Mouse (Mus musculus) liver, embryonic 14.5 days (tissue): ENCODE results near the gene Coro1c. TPM values are rescaled to one million over a fixed set of nuclear protein-coding genes. Genes with fewer than 3 reads are reported as not detected.

Experiments used
- ATAC-seq: fragments of 200-750 bp; cut with Nextera tagmentation; 2 replicates; pipeline ENCODE4 v1.8.0; 2017; ENCODE audit warnings: moderate number of reproducible peaks, mild to moderate bottlenecking, moderate library complexity; ENCODE audit not compliant: insufficient read depth
- DNase-seq, 3 experiments: peaks; one replicate each; pipeline ENCODE4 v3.0.0-alpha.2; 2012 to 2013; ENCODE audit warnings: low read depth in 3 of 3, low spot score in 3 of 3
- H3K27ac ChIP-seq: fragments of 300-500 bp; sonication (generic); 2 replicates; pipeline ENCODE4 v1.5.1; 2014; ENCODE audit warnings: moderate library complexity, mild to moderate bottlenecking, control low read depth, inconsistent platforms
- H3K27me3 ChIP-seq: fragments of 300-500 bp; sonication (generic); 2 replicates; pipeline ENCODE4 v1.6.1; 2014; ENCODE audit warnings: mild to moderate bottlenecking, low read length, moderate library complexity; ENCODE audit not compliant: control insufficient read depth, insufficient read depth
- H3K36me3 ChIP-seq: fragments of 300-500 bp; sonication (generic); replicated peaks from 2 replicates; pipeline ENCODE4 v1.6.1; 2014; ENCODE audit warnings: low read depth; ENCODE audit not compliant: control insufficient read depth, insufficient read depth
- H3K4me1 ChIP-seq, 2 experiments: fragments of 200-500 bp in 1 of 2; fragments of 300-500 bp in 1 of 2; sonication (generic) in 1 of 2; replicated peaks; 2 replicates each; pipeline ENCODE4 v1.6.1; 2012 to 2014; ENCODE audit warnings: antibody characterized with exemption in 1 of 2, inconsistent platforms in 1 of 2, low read length in 1 of 2; ENCODE audit not compliant: control insufficient read depth in 2 of 2, insufficient read depth in 2 of 2
- H3K4me2 ChIP-seq: fragments of 300-500 bp; sonication (generic); 2 replicates; pipeline ENCODE4 v1.6.1; 2014; ENCODE audit warnings: low read depth, mild to moderate bottlenecking, control low read depth, moderate library complexity
- H3K4me3 ChIP-seq, 2 experiments: fragments of 200-500 bp in 1 of 2; fragments of 300-500 bp in 1 of 2; sonication (generic) in 1 of 2; 2 replicates each; pipeline ENCODE4 v1.5.1; 2012 to 2014; ENCODE audit warnings: low read depth in 2 of 2, low read length in 2 of 2, mild to moderate bottlenecking in 2 of 2, control low read depth in 1 of 2, inconsistent platforms in 1 of 2, moderate library complexity in 1 of 2; ENCODE audit not compliant: insufficient read depth in 1 of 2
- H3K9ac ChIP-seq: fragments of 300-500 bp; sonication (generic); replicated peaks from 2 replicates; pipeline ENCODE4 v1.6.1; 2014; ENCODE audit warnings: mild to moderate bottlenecking, control low read depth, moderate library complexity
- H3K9me3 ChIP-seq: fragments of 300-500 bp; sonication (generic); 2 replicates; pipeline ENCODE4 v1.6.1; 2016; ENCODE audit warnings: low read length, mixed read lengths; ENCODE audit not compliant: control insufficient read depth
- CTCF ChIP-seq: IDR thresholded peaks from 2 replicates; pipeline ENCODE4 v1.5.1; 2016; ENCODE audit warnings: antibody characterized with exemption, low read depth, control low read depth
- EP300 ChIP-seq: IDR thresholded peaks from 2 replicates; pipeline ENCODE4 v1.6.1; 2016; ENCODE audit warnings: antibody characterized with exemption, low read depth
- WGBS: fragments of 180-500 bp; shearing (Covaris S2); extraction: QIAGEN DNeasy Blood & Tissue Kit; methylation state at CpG from one replicate; pipeline ENCODE4 v1.1.7; 2014; ENCODE audit not compliant: insufficient replicate concordance; 5-methylcytosine and 5-hydroxymethylcytosine counted together
- polyA plus RNA-seq, 2 experiments: library from polyadenylated mRNA; depleted of rRNA in 1 of 2; stranded (reverse) in 1 of 2; unstranded in 1 of 2; fragments of >200 nt; fragmentation: Nextera tagmentation in 1 of 2; extraction: Ambion mirVana in 1 of 2; gene quantifications; 2 replicates each; pipeline versions ENCODE4 v1.2.1 to v1.2.3; 2012 to 2014

Coro1c gene
- polyA plus RNA-seq, 2 experiments: 26.2 to 35.6 TPM

- Histone ChIP-seq H3K4me3 (no peak overlapping the region), H3K4me2 (no peak overlapping the region), H3K9me3 (no peaks in the 10 kb centered on the region), H3K27ac (no peak overlapping the region), H3K9ac (no peak overlapping the region), H3K27me3 (no peaks in the 10 kb centered on the region), H3K36me3 (no peaks in the 10 kb centered on the region), H3K4me1 (no peaks in the 10 kb centered on the region; a peak in 1 of 4 replicates)
- ATAC-seq (no peak), DNase-seq (no peak)
- WGBS: 72% methylated on average over 7 of the region's 7 CpGs
- TF ChIP-seq EP300 (no peak), CTCF (no peak)
These were observed 16.6 kb downstream of the Coro1c start for GRCm38 (mm10) chr5:113892005-113892404.

DNA sequence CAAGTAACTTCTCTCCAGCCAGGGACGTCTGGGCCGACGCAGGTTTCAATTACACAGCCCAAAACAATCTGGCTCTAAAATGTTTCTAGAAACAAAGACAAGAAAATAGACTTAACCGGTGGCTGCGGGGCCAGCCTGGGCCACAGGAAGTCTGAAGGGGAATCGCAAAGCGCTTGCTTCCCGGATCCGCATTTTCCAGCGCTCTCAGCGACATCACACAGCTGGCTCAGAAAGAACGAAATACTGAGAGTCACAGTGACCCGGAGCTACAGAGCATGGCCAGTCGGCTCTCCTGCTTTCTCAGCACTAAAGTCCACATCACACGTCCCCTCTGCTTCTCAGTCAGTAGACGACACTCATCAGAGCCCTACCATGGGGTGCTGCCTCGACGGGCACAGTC lies 17.7 kb downstream of the Coro1c start:
- Histone ChIP-seq H3K36me3 (no peaks in the 10 kb centered on the region), H3K4me3 (no peak overlapping the region), H3K27ac (no peak overlapping the region), H3K9me3 (no peaks in the 10 kb centered on the region), H3K4me1 (peaks cover 0 to 3% of the 10 kb centered on the region in 2 experiments; a peak in 2 of 4 replicates), H3K27me3 (no peaks in the 10 kb centered on the region), H3K9ac (no peak overlapping the region), H3K4me2 (no peak overlapping the region)
- ATAC-seq: no peak
- no peak for TF ChIP-seq EP300
- TF ChIP-seq CTCF: no peak
- WGBS: 77% methylated on average over 18 of the region's 18 CpGs
- no peak for DNase-seq

DNA sequence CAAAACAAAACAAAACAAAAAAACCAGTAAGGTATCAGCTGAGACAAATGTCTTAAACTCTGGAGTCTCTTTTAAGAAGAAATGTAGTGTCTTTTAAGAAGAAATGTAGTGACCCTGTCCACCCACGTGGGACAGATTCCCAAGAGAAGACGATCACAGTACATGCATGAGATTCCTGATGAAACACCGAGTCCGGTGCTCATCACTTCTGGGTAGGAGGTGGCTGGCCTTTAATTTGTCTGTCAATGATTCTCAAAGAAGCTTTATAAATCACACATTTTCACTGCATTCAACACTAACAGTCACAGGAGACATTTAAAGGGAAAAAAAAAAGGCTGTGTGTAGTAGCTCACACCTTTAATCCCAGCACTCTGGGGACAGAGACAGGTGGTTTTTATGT lies 18.6 kb downstream of the Coro1c start:
- Histone ChIP-seq H3K36me3 (no peaks in the 10 kb centered on the region), H3K27me3 (no peaks in the 10 kb centered on the region), H3K9ac (no peak overlapping the region), H3K9me3 (no peaks in the 10 kb centered on the region), H3K4me2 (no peak overlapping the region), H3K4me1 (peaks cover 0 to 6% of the 10 kb centered on the region in 2 experiments; a peak in 2 of 4 replicates), H3K4me3 (no peak overlapping the region), H3K27ac (no peak overlapping the region)
- ATAC-seq: no peak
- DNase-seq: no peak
- TF ChIP-seq CTCF (no peak), EP300 (no peak)
- WGBS: 72% methylated on average over 4 of the region's 4 CpGs

GRCm38 (mm10) chr5:113889181-113889906 lies 19.2 kb downstream of the Coro1c start:
- ATAC-seq: no peak
- Histone ChIP-seq H3K9me3 (no peaks in the 10 kb centered on the region), H3K4me3 (no peak overlapping the region), H3K27me3 (no peaks in the 10 kb centered on the region), H3K27ac (no peak overlapping the region), H3K4me1 (peaks cover 0 to 8% of the 10 kb centered on the region in 2 experiments; a peak in 2 of 4 replicates), H3K9ac (no peak overlapping the region), H3K36me3 (no peaks in the 10 kb centered on the region), H3K4me2 (no peak overlapping the region)
- TF ChIP-seq CTCF (no peak), EP300 (no peak)
- DNase-seq: no peak
- 33% methylated on average over 19 of the region's 19 CpGs for WGBS

- no peaks in the 10 kb centered on the region for H3K36me3 ChIP-seq
- H3K4me3 ChIP-seq: no peak overlapping the region
- TF ChIP-seq CTCF: no peak
- TF ChIP-seq EP300: no peak
- ATAC-seq (no peak), DNase-seq (no peak)
- H3K9me3 ChIP-seq: no peaks in the 10 kb centered on the region
- WGBS: 70% methylated on average over 5 of the region's 5 CpGs
- no peak overlapping the region for H3K27ac ChIP-seq
- no peak overlapping the region for H3K4me2 ChIP-seq
- H3K9ac ChIP-seq: no peak overlapping the region
- no peaks in the 10 kb centered on the region for H3K27me3 ChIP-seq
- H3K4me1 ChIP-seq: peaks cover 0 to 14% of the 10 kb centered on the region in 2 experiments; a peak in 3 of 4 replicates
These were observed 20.3 kb downstream of the Coro1c start for GRCm38 (mm10) chr5:113888186-113888795.
